In genomic region chr7:101026836-101027235, GRCm38 (mm10) we compare ENCODE assay signal across 26 mouse cellular contexts. TPM values are rescaled to one million over a fixed set of nuclear protein-coding genes. Genes with fewer than 3 reads are reported as not detected.
DNase-seq lines count a peak whose midpoint lies in the region; ATAC-seq and TF ChIP-seq lines count a peak whose summit lies in the region.
"Had no signal": no experiment of that assay in that cellular context is flagged by ENCODE, and none has a peak within 500 bp of the region (broad histone marks: within the 10 kb centered on the region; RNA-seq: fewer than 3 reads in every experiment).

No protein-coding gene starts in this region.

- WGBS in liver, postnatal 0 days (ENCODE audit: insufficient replicate concordance): 27% methylated on average over 5 of the region's 5 CpGs
- 37% methylated on average over 5 of the region's 5 CpGs for WGBS in liver, embryonic 12.5 days (ENCODE audit: insufficient replicate concordance)
- WGBS in macrophage (ENCODE audit: missing documents): 12% methylated on average over 5 of the region's 5 CpGs
- 31% methylated on average over 5 of the region's 5 CpGs for WGBS in forebrain, postnatal 0 days

- no peak overlapping the region for H3K4me2 ChIP-seq in liver, postnatal 0 days (ENCODE audit: low read depth, low read length)
- H3K4me2 ChIP-seq in liver, embryonic 12.5 days: no peak overlapping the region
- H3K4me2 ChIP-seq in forebrain, postnatal 0 days (ENCODE audit: low read depth): no peak overlapping the region
- H3K4me2 ChIP-seq: embryonic facial prominence, embryonic 13.5 days; forebrain, embryonic 12.5 days; forebrain, embryonic 15.5 days; heart, embryonic 11.5 days; hindbrain, embryonic 12.5 days; hindbrain, embryonic 15.5 days had no signal

- H3K27ac ChIP-seq in liver, postnatal 0 days (ENCODE audit: low read depth): no peak overlapping the region
- H3K27ac ChIP-seq in liver, embryonic 12.5 days: no peak overlapping the region
- peak overlapping the region; percentile 64 for H3K27ac ChIP-seq in macrophage
- no peak overlapping the region for H3K27ac ChIP-seq in forebrain, postnatal 0 days (ENCODE audit: low read depth, low read length)
- H3K27ac ChIP-seq: embryonic facial prominence, embryonic 13.5 days; forebrain, embryonic 12.5 days; forebrain, embryonic 15.5 days; hindbrain, embryonic 12.5 days; hindbrain, embryonic 15.5 days had no signal

- no peak overlapping the region for H3K9ac ChIP-seq in liver, postnatal 0 days (replicated peaks)
- H3K9ac ChIP-seq in liver, embryonic 12.5 days: no peak overlapping the region
- H3K9ac ChIP-seq in forebrain, postnatal 0 days: no peak overlapping the region
- H3K9ac ChIP-seq: embryonic facial prominence, embryonic 13.5 days; forebrain, embryonic 12.5 days; forebrain, embryonic 15.5 days; hindbrain, embryonic 12.5 days; hindbrain, embryonic 15.5 days had no signal

- no peaks in the 10 kb centered on the region for H3K79me2 ChIP-seq in macrophage (ENCODE audit: inconsistent target)

- no peak overlapping the region for H3K4me3 ChIP-seq in liver, postnatal 0 days (ENCODE audit: low read depth, low read length)
- no peak overlapping the region for H3K4me3 ChIP-seq in liver, embryonic 12.5 days
- no peak overlapping the region for H3K4me3 ChIP-seq in macrophage (ENCODE audit: inconsistent target)
- no peak overlapping the region for H3K4me3 ChIP-seq in forebrain, postnatal 0 days (ENCODE audit: low read depth, low read length)
- H3K4me3 ChIP-seq: embryonic facial prominence, embryonic 13.5 days; erythroblast, embryonic 14.5 days; forebrain, embryonic 12.5 days; forebrain, embryonic 15.5 days; hindbrain, embryonic 12.5 days; hindbrain, embryonic 15.5 days had no signal

- DNase-seq in liver, postnatal 0 days: no peak
- DNase-seq in lung, postnatal 25 days (ENCODE audit: low spot score): peak; percentile 48
- no peak for DNase-seq in lung, postnatal 4 days
- DNase-seq in forebrain, postnatal 0 days: no peak
- DNase-seq: adrenal gland, adult 2 months; adrenal gland, postnatal 14 days; B cell, adult 2 months; cerebellum, adult 11 months; cerebellum, adult 2 months; cerebellum, adult 9-11 months; cerebellum, postnatal 25 days; gastrocnemius, postnatal 10 days; gastrocnemius, postnatal 36 days had no signal

- no peaks in the 10 kb centered on the region for H3K36me3 ChIP-seq in liver, postnatal 0 days (replicated peaks; ENCODE audit: insufficient read depth, low read length)
- no peaks in the 10 kb centered on the region for H3K36me3 ChIP-seq in liver, embryonic 12.5 days
- H3K36me3 ChIP-seq in macrophage (ENCODE audit: inconsistent target): no peaks in the 10 kb centered on the region
- no peaks in the 10 kb centered on the region for H3K36me3 ChIP-seq in forebrain, postnatal 0 days (ENCODE audit: insufficient read depth)
- H3K36me3 ChIP-seq: embryonic facial prominence, embryonic 13.5 days; forebrain, embryonic 12.5 days; forebrain, embryonic 15.5 days; G1E; hindbrain, embryonic 12.5 days; hindbrain, embryonic 15.5 days had no signal

- peak; percentile 45; the same call in 1 of the 2 replicates for ATAC-seq in liver, postnatal 0 days
- ATAC-seq in liver, embryonic 12.5 days: no peak
- ATAC-seq in forebrain, postnatal 0 days: no peak
- ATAC-seq: forebrain, embryonic 15.5 days had no signal

- no peak for TF ChIP-seq CTCF in liver, postnatal 0 days (IDR thresholded peaks at IDR 0.05; ENCODE audit: low read depth)
- no peak for TF ChIP-seq CTCF in forebrain, postnatal 0 days (IDR thresholded peaks at IDR 0.05; ENCODE audit: low read depth)

- TF ChIP-seq EP300 in liver, postnatal 0 days (IDR thresholded peaks at IDR 0.05; ENCODE audit: low read depth): no peak

- H3K4me1 ChIP-seq in liver, postnatal 0 days (ENCODE audit: insufficient read depth): peaks cover 23% of the 10 kb centered on the region
- peaks cover 29% of the 10 kb centered on the region for H3K4me1 ChIP-seq in liver, embryonic 12.5 days
- H3K4me1 ChIP-seq in forebrain, postnatal 0 days (ENCODE audit: insufficient read depth): no peaks in the 10 kb centered on the region
- H3K4me1 ChIP-seq: forebrain, embryonic 15.5 days; hindbrain, embryonic 15.5 days had no signal

- H3K9me3 ChIP-seq in liver, postnatal 0 days (ENCODE audit: low read length): no peaks in the 10 kb centered on the region
- no peaks in the 10 kb centered on the region for H3K9me3 ChIP-seq in liver, embryonic 12.5 days (replicated peaks)
- H3K9me3 ChIP-seq in forebrain, postnatal 0 days (ENCODE audit: low read length): 0 out of 2 replicates have a peak, but pooled peaks cover 3% of the 10 kb centered on the region
- H3K9me3 ChIP-seq: embryonic facial prominence, embryonic 13.5 days; forebrain, embryonic 12.5 days; forebrain, embryonic 15.5 days; G1E; hindbrain, embryonic 12.5 days; hindbrain, embryonic 15.5 days had no signal

- H3K27me3 ChIP-seq in liver, postnatal 0 days (ENCODE audit: insufficient read depth, low read length): no peaks in the 10 kb centered on the region
- peaks cover 4% of the 10 kb centered on the region; the same call in 1 of the 2 replicates for H3K27me3 ChIP-seq in liver, embryonic 12.5 days (replicated peaks)
- no peaks in the 10 kb centered on the region for H3K27me3 ChIP-seq in forebrain, postnatal 0 days (ENCODE audit: insufficient read depth, low read length)
- H3K27me3 ChIP-seq: CH12.LX; embryonic facial prominence, embryonic 13.5 days; forebrain, embryonic 15.5 days; hindbrain, embryonic 12.5 days; hindbrain, embryonic 15.5 days had no signal

RNA-seq across cellular contexts. Expression of gene P2ry2, which starts 14.2 kb away (rescaled TPM):
- polyA plus RNA-seq in liver, postnatal 0 days (2015; fragmentation: Nextera tagmentation; extraction: Ambion mirVana): 3.8 and 4.2 TPM in 2 replicates
- 1.2 TPM in 2 replicates for polyA plus RNA-seq in liver, embryonic 12.5 days (2016; fragmentation: Nextera tagmentation; extraction: Ambion mirVana)
- total RNA-seq in macrophage (2018; cell fraction: chromatin; rRNA removed): 100 to 1,000 TPM in 9 of 26 experiments, 10 to 100 TPM in 17; 15.2 to 495 (median 73.8) TPM
- 100 to 1,000 TPM in 2 of 26 experiments, 10 to 100 TPM in 17, 1 to 10 TPM in 7; 5.8 to 162 (median 14.2) TPM for total RNA-seq in macrophage (2018; cell fraction: cytosol; rRNA removed)
- total RNA-seq in macrophage (2018; cell fraction: nucleus; rRNA removed): 100 to 1,000 TPM in 8 of 26 experiments, 10 to 100 TPM in 18; 12.4 to 280 (median 55.0) TPM
- polyA plus RNA-seq in macrophage (2018): 8.0 to 11.7 TPM (median 9.1 TPM) in 3 replicates
- 0.38 and 0.67 TPM in 2 replicates for total RNA-seq in forebrain, postnatal 0 days (2014; rRNA removed)
- 0.24 and 0.40 TPM in 2 replicates for polyA plus RNA-seq in forebrain, postnatal 0 days (2015; fragmentation: Nextera tagmentation; extraction: Ambion mirVana)
- polyA plus RNA-seq: G1E had no signal

RNA-seq across cellular contexts. Expression of gene P2ry6, which starts 52.4 kb away (rescaled TPM):
- 5.3 and 6.0 TPM in 2 replicates for polyA plus RNA-seq in liver, postnatal 0 days (2015; fragmentation: Nextera tagmentation; extraction: Ambion mirVana)
- polyA plus RNA-seq in liver, embryonic 12.5 days (2016; fragmentation: Nextera tagmentation; extraction: Ambion mirVana): 3.4 and 3.6 TPM in 2 replicates
- total RNA-seq in macrophage (2018; cell fraction: chromatin; rRNA removed): 100 to 1,000 TPM in 25 of 26 experiments, 10 to 100 TPM in 1; 99.4 to 376 (median 193) TPM
- 100 to 1,000 TPM; 133 to 264 (median 189) TPM for total RNA-seq in macrophage (2018; cell fraction: cytosol; rRNA removed)
- 100 to 1,000 TPM in 23 of 26 experiments, 10 to 100 TPM in 3; 82.6 to 248 (median 161) TPM for total RNA-seq in macrophage (2018; cell fraction: nucleus; rRNA removed)
- polyA plus RNA-seq in macrophage (2018): 148 to 183 TPM (median 169 TPM) in 3 replicates
- 1.2 and 2.3 TPM in 2 replicates for total RNA-seq in forebrain, postnatal 0 days (2014; rRNA removed)
- 3.1 and 3.8 TPM in 2 replicates for polyA plus RNA-seq in forebrain, postnatal 0 days (2015; fragmentation: Nextera tagmentation; extraction: Ambion mirVana)
- total RNA-seq: common myeloid progenitor, adult 5-6 weeks; hematopoietic stem cell, adult 5-6 weeks had no signal

Comparison
In these comparisons a context has a peak if more than half of its experiments do, and no peak if none do; other contexts are left out.
1. RNA of gene P2ry6, which starts 52.4 kb away (polyA plus RNA-seq): 148 to 183 TPM in macrophage; 5.3 to 6.0 TPM in liver, postnatal 0 days, 3.1 to 3.8 TPM in forebrain, postnatal 0 days and 3.4 to 3.6 TPM in liver, embryonic 12.5 days; every median in the first group is over 10 times any median in the second.